Mouse (Mus musculus) kidney, adult 2 months (tissue): ENCODE measurements around the gene Ntn4.

Source experiments
- CTCF ChIP-seq: fragments of 200-500 bp; conservative IDR thresholded peaks from 2 replicates; pipeline ENCODE4 v1.5.1; 2011; ENCODE audit warnings: low read depth, mild to moderate bottlenecking, control low read depth, low read length, moderate library complexity, mixed read lengths; ENCODE audit not compliant: insufficient read depth, insufficient read length
- POLR2A ChIP-seq: fragments of 200-500 bp; IDR thresholded peaks from one replicate; pipeline ENCODE4 v1.6.1; 2011; ENCODE audit warnings: low read depth, low read length, control low read depth

- peak; percentile 80 for TF ChIP-seq CTCF
- TF ChIP-seq POLR2A: no peak
Measured at GRCm38 (mm10) chr10:93611419-93612007, 29.0 kb upstream of the Ntn4 start.
